Mouse (Mus musculus): ENCODE results near the gene Csrnp2. TPM values are rescaled to one million over a fixed set of nuclear protein-coding genes. Genes with fewer than 3 reads are reported as not detected.
A peak's percentile ranks its signal among the peaks of the same experiment; 100 is the strongest.

The Csrnp2 gene
- total and polyA plus RNA-seq, 3 experiments: 4.2 to 5.8 TPM; not detected in 1

DNA sequence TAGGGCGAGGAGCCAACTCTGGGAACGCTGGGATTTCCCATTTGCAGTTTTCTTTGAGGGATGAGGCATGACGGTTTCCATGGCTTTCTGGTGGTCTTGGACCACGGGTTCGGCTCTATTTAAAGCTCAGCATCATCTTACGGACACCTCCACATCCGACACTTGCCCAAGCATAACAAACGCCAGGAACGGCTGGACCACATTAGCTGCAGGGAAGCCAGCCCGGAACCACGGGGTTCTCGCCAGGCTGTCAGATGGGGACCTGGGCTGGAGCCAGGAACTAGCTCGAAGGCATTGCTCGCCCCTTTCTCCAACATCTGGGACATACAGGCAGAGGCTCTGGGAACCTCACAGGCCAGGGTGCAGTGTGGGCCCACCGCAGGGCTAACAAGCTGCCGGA is 44.0 kb downstream of the Csrnp2 start:
- Histone ChIP-seq H3K4me1 (ENCODE audit: control insufficient read depth in 1 of 2, insufficient read depth in 2 of 2, low read length in 2 of 2) (peaks cover 0 to 2% of the 10 kb centered on the region in 2 experiments; a peak in 1 of 4 replicates), H3K36me3 (ENCODE audit: control insufficient read depth in 1 of 2, insufficient read depth in 2 of 2, low read length in 2 of 2) (peaks cover 0 to 5% of the 10 kb centered on the region in 2 experiments; a peak in 2 of 4 replicates), H3K79me2 (ENCODE audit: control insufficient read depth, insufficient read depth, low read length, poor library complexity) (no peaks in the 10 kb centered on the region), H3K27ac (ENCODE audit: control insufficient read depth, low read depth, low read length) (no peak overlapping the region), H3K27me3 (ENCODE audit: control insufficient read depth in 1 of 2, insufficient read depth in 2 of 2, low read length in 2 of 2) (no peaks in the 10 kb centered on the region; a peak in 1 of 4 replicates), H3K4me3 (ENCODE audit: control insufficient read depth in 1 of 2, insufficient read depth in 1 of 2, low read depth in 2 of 2, low read length in 2 of 2) (no peak overlapping the region), H3K9ac (ENCODE audit: control insufficient read depth, low read depth, low read length, poor library complexity, severe bottlenecking) (no peak overlapping the region), H3K9me3 (replicated peaks; ENCODE audit: insufficient read depth, low read length) (no peaks in the 10 kb centered on the region)
- DNase-seq (ENCODE audit: low read depth, low spot score): no peak
- no peak for TF ChIP-seq BHLHE40 (IDR thresholded peaks at IDR 0.05; ENCODE audit: borderline replicate concordance, low read depth, low read length)
- no peak for TF ChIP-seq EP300 (IDR thresholded peaks at IDR 0.05; ENCODE audit: low read depth in 1 of 2, low read length in 2 of 2)
- TF ChIP-seq MYC (IDR thresholded peaks at IDR 0.05; ENCODE audit: low read depth, low read length): no peak
- TF ChIP-seq MYB (IDR thresholded peaks at IDR 0.05; ENCODE audit: low read depth, low read length): no peak
- no peak for TF ChIP-seq ELF1 (IDR thresholded peaks at IDR 0.05; ENCODE audit: low read depth, low read length)
- no peak for TF ChIP-seq MXI1 (IDR thresholded peaks at IDR 0.05; ENCODE audit: low read depth, low read length)
- TF ChIP-seq NRF1 (IDR thresholded peaks at IDR 0.05; ENCODE audit: insufficient read depth, low read depth, low read length, poor library complexity, severe bottlenecking): no peak
- TF ChIP-seq RCOR1 (IDR thresholded peaks at IDR 0.05; ENCODE audit: low read depth, low read length): no peak
- no peak for TF ChIP-seq MAFK (IDR thresholded peaks at IDR 0.05; ENCODE audit: borderline replicate concordance, low read depth, low read length)
- no peak for TF ChIP-seq ZC3H11A (IDR thresholded peaks at IDR 0.05; ENCODE audit: low read depth, low read length)
- TF ChIP-seq TAL1 (IDR thresholded peaks at IDR 0.05; ENCODE audit: low read length): no peak
- TF ChIP-seq CHD1 (IDR thresholded peaks at IDR 0.05; ENCODE audit: low read depth, low read length): no peak
- no peak for TF ChIP-seq GABPA (IDR thresholded peaks at IDR 0.05; ENCODE audit: low read depth, low read length)
- no peak for TF ChIP-seq TBP (IDR thresholded peaks at IDR 0.05; ENCODE audit: low read depth, low read length)
- TF ChIP-seq ETS1 (IDR thresholded peaks at IDR 0.05; ENCODE audit: low read depth, low read length): no peak
- TF ChIP-seq HCFC1 (IDR thresholded peaks at IDR 0.05; ENCODE audit: low read depth, low read length): no peak
- no peak for TF ChIP-seq CTCF (IDR thresholded peaks at IDR 0.05 in 2 of 3, conservative IDR thresholded peaks at IDR 0.05 in 1 of 3; ENCODE audit: control insufficient read depth in 1 of 3, insufficient read depth in 1 of 3, low read depth in 2 of 3, low read length in 3 of 3, poor library complexity in 1 of 3, severe bottlenecking in 1 of 3)
- no peak for TF ChIP-seq POLR2AphosphoS5 (IDR thresholded peaks at IDR 0.05; ENCODE audit: borderline replicate concordance, low read depth, low read length)

DNA sequence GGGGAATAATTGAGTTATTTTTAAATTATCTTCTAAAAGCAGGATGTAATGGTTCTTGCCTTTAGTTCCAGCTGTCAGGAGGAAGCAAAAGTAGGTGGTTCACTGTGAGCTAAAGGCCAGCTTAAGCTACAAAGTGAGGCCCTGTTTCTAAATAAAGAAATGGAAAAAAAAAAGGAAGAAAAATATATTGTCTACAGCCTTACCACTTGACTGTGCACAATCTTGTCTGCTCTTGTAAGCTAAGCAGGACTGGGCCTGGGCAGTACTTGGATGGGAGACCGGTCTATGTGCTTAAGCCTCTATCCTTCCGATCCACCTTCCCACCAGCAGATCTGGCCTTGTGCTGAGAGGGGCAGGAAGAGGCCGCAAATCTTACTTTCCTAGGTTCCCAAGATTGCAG is 45.8 kb downstream of the Csrnp2 start:
- TF ChIP-seq ZNF384 (IDR thresholded peaks at IDR 0.05; ENCODE audit: low read depth, low read length): peak; percentile 26; the same call in 1 of the 2 replicates
- TF ChIP-seq ZMIZ1 (IDR thresholded peaks at IDR 0.05; ENCODE audit: low read depth, low read length): no peak
- TF ChIP-seq TBP (IDR thresholded peaks at IDR 0.05; ENCODE audit: low read depth, low read length): peak; percentile 75
- Histone ChIP-seq H3K4me3 (ENCODE audit: control insufficient read depth in 1 of 2, insufficient read depth in 1 of 2, low read depth in 2 of 2, low read length in 2 of 2) (no peak overlapping the region), H3K9ac (ENCODE audit: control insufficient read depth, low read depth, low read length, poor library complexity, severe bottlenecking) (no peak overlapping the region), H3K36me3 (ENCODE audit: control insufficient read depth in 1 of 2, insufficient read depth in 2 of 2, low read length in 2 of 2) (peaks cover 0 to 5% of the 10 kb centered on the region in 2 experiments; a peak in 2 of 4 replicates), H3K79me2 (ENCODE audit: control insufficient read depth, insufficient read depth, low read length, poor library complexity) (no peaks in the 10 kb centered on the region), H3K27ac (ENCODE audit: control insufficient read depth, low read depth, low read length) (no peak overlapping the region), H3K9me3 (replicated peaks; ENCODE audit: insufficient read depth, low read length) (no peaks in the 10 kb centered on the region), H3K4me1 (ENCODE audit: control insufficient read depth in 1 of 2, insufficient read depth in 2 of 2, low read length in 2 of 2) (peaks cover 0 to 2% of the 10 kb centered on the region in 2 experiments; a peak in 1 of 4 replicates), H3K27me3 (ENCODE audit: control insufficient read depth in 1 of 2, insufficient read depth in 2 of 2, low read length in 2 of 2) (no peaks in the 10 kb centered on the region; a peak in 1 of 4 replicates)
- no peak for DNase-seq (ENCODE audit: low read depth, low spot score)
